Mouse (Mus musculus) heart, postnatal 0 days (tissue): ENCODE measurements around the gene Syngr2.

Source experiments
- CTCF ChIP-seq: IDR thresholded peaks from 2 replicates; pipeline ENCODE4 v1.5.1; 2016; ENCODE audit warnings: antibody characterized with exemption, control low read depth, low read depth
- EP300 ChIP-seq: IDR thresholded peaks from 2 replicates; pipeline ENCODE4 v1.6.1; 2016; ENCODE audit warnings: antibody characterized with exemption, low read depth

DNA sequence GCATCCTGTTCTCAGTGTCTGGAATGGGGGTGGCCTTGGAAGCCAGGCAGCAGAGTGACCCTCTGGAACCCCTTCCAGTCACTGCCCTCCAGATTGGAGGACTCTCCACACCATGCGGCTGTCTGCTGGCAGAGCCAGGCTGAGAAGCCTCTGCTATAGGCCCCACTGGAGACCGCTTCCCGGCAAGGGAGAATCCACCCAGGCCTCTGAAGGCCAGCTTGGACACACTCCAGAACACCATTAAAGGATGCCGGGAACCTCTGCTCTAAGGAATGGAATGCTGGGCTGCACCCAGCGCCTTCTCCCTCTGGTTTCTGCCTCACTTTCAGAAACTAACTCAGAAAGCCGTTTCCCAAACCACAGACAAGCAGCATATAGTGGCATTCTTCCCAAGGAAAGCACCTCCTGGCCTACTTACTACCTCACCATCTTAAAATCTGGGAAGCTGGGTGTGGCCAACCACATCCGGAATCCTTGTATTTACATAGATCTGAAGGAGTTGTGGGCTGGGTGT is 13.3 kb downstream of the Syngr2 start:
- TF ChIP-seq CTCF, result no peak
- TF ChIP-seq EP300, result no peak
